Mouse (Mus musculus): ENCODE results near the gene Syt2.

Syt2 gene

GRCm38 (mm10) chr1:134646261-134646962, at the start of gene Syt2:
Gene Syt2, plus strand, starts transcription at chr1:134646677.
- DNase-seq (ENCODE audit: low read depth, low spot score), result no peak

GRCm38 (mm10) chr1:134597339-134598054, 49.0 kb upstream of the Syt2 start:
- no peak for DNase-seq (ENCODE audit: low read depth, low spot score)

- no peak for DNase-seq (ENCODE audit: low read depth, low spot score)
These were observed 42.4 kb upstream of the Syt2 start for GRCm38 (mm10) chr1:134604086-134604485.

GRCm38 (mm10) chr1:134605670-134606069, 40.8 kb upstream of the Syt2 start:
- DNase-seq (ENCODE audit: low read depth, low spot score), result no peak

- DNase-seq (ENCODE audit: low read depth, low spot score), result no peak
These were observed 40.1 kb upstream of the Syt2 start for GRCm38 (mm10) chr1:134606381-134606780.

- DNase-seq (ENCODE audit: low read depth, low spot score), result no peak
These were observed 39.2 kb upstream of the Syt2 start for GRCm38 (mm10) chr1:134607279-134607678.

GRCm38 (mm10) chr1:134609172-134609571, 37.3 kb upstream of the Syt2 start:
- DNase-seq (ENCODE audit: low read depth, low spot score), result no peak

- DNase-seq (ENCODE audit: low read depth, low spot score), result no peak
These were observed 31.9 kb upstream of the Syt2 start for GRCm38 (mm10) chr1:134614554-134614953.

GRCm38 (mm10) chr1:134614988-134615387, 31.5 kb upstream of the Syt2 start:
- DNase-seq (ENCODE audit: low read depth, low spot score), result no peak

- no peak for DNase-seq (ENCODE audit: low read depth, low spot score)
These were observed 28.8 kb upstream of the Syt2 start for GRCm38 (mm10) chr1:134617656-134618055.

GRCm38 (mm10) chr1:134625325-134625724, 21.2 kb upstream of the Syt2 start:
- DNase-seq (ENCODE audit: low read depth, low spot score), result no peak

- DNase-seq (ENCODE audit: low read depth, low spot score), result no peak
These were observed 17.0 kb upstream of the Syt2 start for GRCm38 (mm10) chr1:134629455-134629854.

- DNase-seq (ENCODE audit: low read depth, low spot score), result no peak
These were observed 12.2 kb upstream of the Syt2 start for GRCm38 (mm10) chr1:134634296-134634695.

- DNase-seq (ENCODE audit: low read depth, low spot score), result no peak
These were observed 10.2 kb upstream of the Syt2 start for GRCm38 (mm10) chr1:134636245-134636644.

- no peak for DNase-seq (ENCODE audit: low read depth, low spot score)
These were observed 9.8 kb upstream of the Syt2 start for GRCm38 (mm10) chr1:134636684-134637083.

- DNase-seq (ENCODE audit: low read depth, low spot score), result no peak
These were observed 8.4 kb upstream of the Syt2 start for GRCm38 (mm10) chr1:134638041-134638440.

GRCm38 (mm10) chr1:134638522-134638921, 8.0 kb upstream of the Syt2 start:
- no peak for DNase-seq (ENCODE audit: low read depth, low spot score)

GRCm38 (mm10) chr1:134639460-134639859, 7.0 kb upstream of the Syt2 start:
- DNase-seq (ENCODE audit: low read depth, low spot score), result no peak

- no peak for DNase-seq (ENCODE audit: low read depth, low spot score)
These were observed 5.0 kb upstream of the Syt2 start for GRCm38 (mm10) chr1:134641507-134641906.

- no peak for DNase-seq (ENCODE audit: low read depth, low spot score)
These were observed 2.8 kb upstream of the Syt2 start for GRCm38 (mm10) chr1:134643702-134644101.

GRCm38 (mm10) chr1:134645408-134646200, 873 bp upstream of the Syt2 start:
- no peak for DNase-seq (ENCODE audit: low read depth, low spot score)

- no peak for DNase-seq (ENCODE audit: low read depth, low spot score)
These were observed 446 bp downstream of the Syt2 start for GRCm38 (mm10) chr1:134646963-134647282.

GRCm38 (mm10) chr1:134647591-134647990, 1.1 kb downstream of the Syt2 start:
- DNase-seq (ENCODE audit: low read depth, low spot score), result no peak
